Mouse (Mus musculus): Measurements from ENCODE around the gene Mgat5. TPM values are rescaled to one million over a fixed set of nuclear protein-coding genes. Genes with fewer than 3 reads are reported as not detected.

Mgat5 gene
- polyA plus RNA-seq, 1 experiment = 2.2 TPM

DNA sequence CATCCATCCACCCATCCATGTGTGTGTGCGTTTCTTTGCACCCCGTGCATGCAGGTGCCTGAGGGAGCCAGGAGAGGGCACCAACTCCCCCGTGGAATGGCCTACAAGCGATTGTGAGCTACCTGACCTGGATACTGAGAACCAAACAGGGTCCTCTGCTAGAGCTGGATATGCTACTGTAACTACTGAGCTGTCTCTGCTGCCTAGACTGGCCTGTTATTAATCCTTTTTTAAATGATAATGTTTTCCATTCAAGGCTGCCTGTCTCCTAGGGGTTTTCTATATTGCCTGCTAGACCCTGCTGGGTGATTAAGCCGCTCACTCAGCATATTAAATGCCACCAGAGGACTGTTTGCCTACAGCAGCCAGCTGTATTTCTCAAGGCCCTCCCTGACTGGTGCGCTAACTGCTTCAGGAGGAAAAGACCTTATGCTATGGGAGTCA, 34.1 kb downstream of the Mgat5 start:
- no peak overlapping the region for H3K4me3 ChIP-seq
- H3K4me2 ChIP-seq (ENCODE audit: low read depth) = no peak overlapping the region
- H3ac ChIP-seq (ENCODE audit: control insufficient read depth, insufficient read length) = no peak overlapping the region
- no peaks in the 10 kb centered on the region for H3K36me3 ChIP-seq (ENCODE audit: control insufficient read depth, insufficient read depth)
- TF ChIP-seq SRF (IDR thresholded peaks at IDR 0.05; ENCODE audit: control insufficient read depth, insufficient read length, low read depth) = no peak
- TF ChIP-seq MYOG (IDR thresholded peaks at IDR 0.05; ENCODE audit: control insufficient read depth in 1 of 3, insufficient read depth in 1 of 3, insufficient read length in 2 of 3, low read depth in 2 of 3) = no peak
- no peak for TF ChIP-seq REST (IDR thresholded peaks at IDR 0.05; ENCODE audit: insufficient read depth, insufficient read length)
- no peak for TF ChIP-seq TCF3 (IDR thresholded peaks at IDR 0.05; ENCODE audit: insufficient read length, low read depth)
- TF ChIP-seq MAX (IDR thresholded peaks at IDR 0.05; ENCODE audit: low read depth) = no peak
- TF ChIP-seq POLR2A (IDR thresholded peaks at IDR 0.05; ENCODE audit: insufficient read length, low read depth) = no peak
- no peak for TF ChIP-seq USF1 (IDR thresholded peaks at IDR 0.05; ENCODE audit: low read depth)
- no peak for TF ChIP-seq MYOD1 (IDR thresholded peaks at IDR 0.05; ENCODE audit: control insufficient read depth in 1 of 3, insufficient read length in 2 of 3, low read depth in 2 of 3)
- TF ChIP-seq POLR2AphosphoS2 (IDR thresholded peaks at IDR 0.05; ENCODE audit: insufficient read length, low read depth) = no peak
- TF ChIP-seq E2F4 (IDR thresholded peaks at IDR 0.05; ENCODE audit: insufficient read depth) = no peak
- no peak for TF ChIP-seq CEBPB (IDR thresholded peaks at IDR 0.05; ENCODE audit: insufficient read depth, poor library complexity, severe bottlenecking)
- TF ChIP-seq TCF12 (IDR thresholded peaks at IDR 0.05; ENCODE audit: insufficient read depth, poor library complexity, severe bottlenecking) = no peak
- H3K79me2 ChIP-seq (ENCODE audit: control insufficient read depth, insufficient read depth) = no peaks in the 10 kb centered on the region
- H3K27me3 ChIP-seq (ENCODE audit: control insufficient read depth, insufficient read depth, insufficient read length) = no peaks in the 10 kb centered on the region

DNA sequence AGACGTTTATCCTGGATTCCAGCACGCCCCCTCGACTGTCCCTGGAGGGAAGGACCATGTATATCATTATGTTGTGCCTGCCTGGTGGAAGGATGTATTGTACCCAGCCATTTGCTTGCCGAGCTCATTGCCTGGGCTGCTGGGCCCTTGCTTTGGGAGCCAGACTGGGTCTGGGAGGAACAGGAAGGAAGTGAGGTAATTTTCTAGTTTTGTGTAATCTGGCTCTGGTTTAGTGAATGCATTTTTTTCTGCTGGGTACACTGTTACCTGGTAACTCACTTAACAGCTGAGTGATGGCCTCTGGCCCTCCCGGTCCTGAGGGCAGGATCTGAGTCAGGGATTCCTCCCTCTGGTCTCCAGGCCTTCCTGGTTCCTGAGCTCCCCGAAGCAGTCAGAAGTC, 35.1 kb downstream of the Mgat5 start:
- H3ac ChIP-seq (ENCODE audit: control insufficient read depth, insufficient read length) = no peak overlapping the region
- no peak for TF ChIP-seq POLR2AphosphoS2 (IDR thresholded peaks at IDR 0.05; ENCODE audit: insufficient read length, low read depth)
- TF ChIP-seq TCF3 (IDR thresholded peaks at IDR 0.05; ENCODE audit: insufficient read length, low read depth) = no peak
- no peak for TF ChIP-seq MYOD1 (IDR thresholded peaks at IDR 0.05; ENCODE audit: control insufficient read depth in 1 of 3, insufficient read length in 2 of 3, low read depth in 2 of 3)
- no peak for TF ChIP-seq SRF (IDR thresholded peaks at IDR 0.05; ENCODE audit: control insufficient read depth, insufficient read length, low read depth)
- TF ChIP-seq TCF12 (IDR thresholded peaks at IDR 0.05; ENCODE audit: insufficient read depth, poor library complexity, severe bottlenecking) = no peak
- TF ChIP-seq POLR2A (IDR thresholded peaks at IDR 0.05; ENCODE audit: insufficient read length, low read depth) = no peak
- no peak for TF ChIP-seq MYOG (IDR thresholded peaks at IDR 0.05; ENCODE audit: control insufficient read depth in 1 of 3, insufficient read depth in 1 of 3, insufficient read length in 2 of 3, low read depth in 2 of 3)
- TF ChIP-seq REST (IDR thresholded peaks at IDR 0.05; ENCODE audit: insufficient read depth, insufficient read length) = no peak
- no peak for TF ChIP-seq CEBPB (IDR thresholded peaks at IDR 0.05; ENCODE audit: insufficient read depth, poor library complexity, severe bottlenecking)
- TF ChIP-seq E2F4 (IDR thresholded peaks at IDR 0.05; ENCODE audit: insufficient read depth) = no peak
- no peak for TF ChIP-seq USF1 (IDR thresholded peaks at IDR 0.05; ENCODE audit: low read depth)
- no peak for TF ChIP-seq MAX (IDR thresholded peaks at IDR 0.05; ENCODE audit: low read depth)
- H3K79me2 ChIP-seq (ENCODE audit: control insufficient read depth, insufficient read depth) = no peaks in the 10 kb centered on the region
- no peaks in the 10 kb centered on the region for H3K36me3 ChIP-seq (ENCODE audit: control insufficient read depth, insufficient read depth)
- H3K27me3 ChIP-seq (ENCODE audit: control insufficient read depth, insufficient read depth, insufficient read length) = no peaks in the 10 kb centered on the region
- no peak overlapping the region for H3K4me2 ChIP-seq (ENCODE audit: low read depth)
- H3K4me3 ChIP-seq = no peak overlapping the region

- no peak for TF ChIP-seq MAX (IDR thresholded peaks at IDR 0.05; ENCODE audit: low read depth)
- no peak for TF ChIP-seq POLR2AphosphoS2 (IDR thresholded peaks at IDR 0.05; ENCODE audit: insufficient read length, low read depth)
- TF ChIP-seq MYOG (IDR thresholded peaks at IDR 0.05; ENCODE audit: control insufficient read depth in 1 of 3, insufficient read depth in 1 of 3, insufficient read length in 2 of 3, low read depth in 2 of 3) = no peak
- TF ChIP-seq REST (IDR thresholded peaks at IDR 0.05; ENCODE audit: insufficient read depth, insufficient read length) = no peak
- no peak for TF ChIP-seq CEBPB (IDR thresholded peaks at IDR 0.05; ENCODE audit: insufficient read depth, poor library complexity, severe bottlenecking)
- no peak for TF ChIP-seq SRF (IDR thresholded peaks at IDR 0.05; ENCODE audit: control insufficient read depth, insufficient read length, low read depth)
- TF ChIP-seq MYOD1 (IDR thresholded peaks at IDR 0.05; ENCODE audit: control insufficient read depth in 1 of 3, insufficient read length in 2 of 3, low read depth in 2 of 3) = no peak
- TF ChIP-seq USF1 (IDR thresholded peaks at IDR 0.05; ENCODE audit: low read depth) = no peak
- TF ChIP-seq TCF12 (IDR thresholded peaks at IDR 0.05; ENCODE audit: insufficient read depth, poor library complexity, severe bottlenecking) = no peak
- TF ChIP-seq TCF3 (IDR thresholded peaks at IDR 0.05; ENCODE audit: insufficient read length, low read depth) = no peak
- TF ChIP-seq E2F4 (IDR thresholded peaks at IDR 0.05; ENCODE audit: insufficient read depth) = no peak
- TF ChIP-seq POLR2A (IDR thresholded peaks at IDR 0.05; ENCODE audit: insufficient read length, low read depth) = no peak
- H3K4me2 ChIP-seq (ENCODE audit: low read depth) = no peak overlapping the region
- no peaks in the 10 kb centered on the region for H3K27me3 ChIP-seq (ENCODE audit: control insufficient read depth, insufficient read depth, insufficient read length)
- H3K4me3 ChIP-seq = no peak overlapping the region
- no peaks in the 10 kb centered on the region for H3K36me3 ChIP-seq (ENCODE audit: control insufficient read depth, insufficient read depth)
- no peaks in the 10 kb centered on the region for H3K79me2 ChIP-seq (ENCODE audit: control insufficient read depth, insufficient read depth)
- H3ac ChIP-seq (ENCODE audit: control insufficient read depth, insufficient read length) = no peak overlapping the region
Observed at GRCm38 (mm10) chr1:127242151-127242887, 37.5 kb downstream of the Mgat5 start.

DNA sequence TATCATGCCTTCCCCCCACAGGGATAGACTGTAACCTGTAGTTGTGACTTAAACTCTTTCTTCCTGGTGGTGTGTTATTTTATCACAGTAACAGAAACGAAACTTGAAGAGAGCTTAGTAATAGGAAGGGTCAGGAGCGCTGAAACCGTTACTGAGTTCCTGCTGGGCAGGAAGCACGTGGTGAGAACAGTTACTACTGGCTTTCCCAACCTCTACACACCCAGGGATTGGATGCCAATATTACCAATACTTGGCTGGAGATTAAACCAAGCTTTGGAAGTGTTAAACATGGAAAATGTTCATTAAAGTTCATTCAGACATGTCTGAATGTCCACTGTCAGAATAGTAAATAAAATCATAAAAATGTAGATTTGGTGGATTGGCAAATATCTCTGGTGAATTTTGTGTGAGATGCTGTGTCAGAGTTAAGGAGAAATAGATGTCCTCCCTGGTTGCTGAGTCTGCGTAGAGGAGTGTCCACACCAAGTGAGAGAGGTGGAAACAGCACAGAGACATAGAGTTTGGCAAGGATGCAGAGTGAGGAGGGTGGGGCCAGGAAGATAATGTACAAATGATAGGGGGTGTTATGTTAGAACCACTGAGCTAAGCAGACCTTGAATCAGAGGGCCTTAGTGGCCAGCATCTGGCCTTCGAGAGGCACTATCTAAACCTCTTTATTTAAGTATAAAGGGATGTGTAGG, 38.2 kb downstream of the Mgat5 start:
- H3K27me3 ChIP-seq (ENCODE audit: control insufficient read depth, insufficient read depth, insufficient read length) = no peaks in the 10 kb centered on the region
- no peak overlapping the region for H3K4me2 ChIP-seq (ENCODE audit: low read depth)
- no peak overlapping the region for H3ac ChIP-seq (ENCODE audit: control insufficient read depth, insufficient read length)
- TF ChIP-seq MYOG (IDR thresholded peaks at IDR 0.05; ENCODE audit: control insufficient read depth in 1 of 3, insufficient read depth in 1 of 3, insufficient read length in 2 of 3, low read depth in 2 of 3) (no peak), TCF12 (IDR thresholded peaks at IDR 0.05; ENCODE audit: insufficient read depth, poor library complexity, severe bottlenecking) (no peak), E2F4 (IDR thresholded peaks at IDR 0.05; ENCODE audit: insufficient read depth) (no peak), SRF (IDR thresholded peaks at IDR 0.05; ENCODE audit: control insufficient read depth, insufficient read length, low read depth) (no peak), CEBPB (IDR thresholded peaks at IDR 0.05; ENCODE audit: insufficient read depth, poor library complexity, severe bottlenecking) (no peak)
- no peaks in the 10 kb centered on the region for H3K36me3 ChIP-seq (ENCODE audit: control insufficient read depth, insufficient read depth)
- H3K4me3 ChIP-seq = no peak overlapping the region
- H3K79me2 ChIP-seq (ENCODE audit: control insufficient read depth, insufficient read depth) = no peaks in the 10 kb centered on the region
